Mouse (Mus musculus) heart, adult 2 months (tissue): ENCODE measurements around the gene Tas1r1. TPM values are rescaled to one million over a fixed set of nuclear protein-coding genes. Genes with fewer than 3 reads are reported as not detected.

Experiments used
- DNase-seq, 2 experiments: peaks; one replicate each; pipeline ENCODE4 v3.0.0; 2021
- H3K27ac ChIP-seq: fragments of 200-600 bp; 2 replicates; pipeline ENCODE4 v1.8.1; 2022
- H3K27me3 ChIP-seq: fragments of 200-500 bp; 2 replicates; pipeline ENCODE4 v1.6.1; 2012; ENCODE audit warnings: mild to moderate bottlenecking, low read length, inconsistent platforms, mixed read lengths; ENCODE audit not compliant: control insufficient read depth, insufficient read depth
- H3K36me3 ChIP-seq: fragments of 200-500 bp; 2 replicates; pipeline ENCODE4 v1.6.1; 2012; ENCODE audit warnings: low read length, inconsistent platforms; ENCODE audit not compliant: control insufficient read depth, insufficient read depth
- H3K4me1 ChIP-seq: fragments of 200-500 bp; 2 replicates; pipeline ENCODE4 v1.6.1; 2011; ENCODE audit warnings: low read length; ENCODE audit not compliant: control insufficient read depth, insufficient read depth
- H3K4me3 ChIP-seq: fragments of 200-600 bp; 2 replicates; pipeline ENCODE4 v1.8.1; 2022
- H3K79me2 ChIP-seq: fragments of 200-500 bp; replicated peaks from 2 replicates; pipeline ENCODE4 v1.6.1; 2012; ENCODE audit warnings: mild to moderate bottlenecking, inconsistent platforms, low read length, moderate library complexity, mixed read lengths; ENCODE audit not compliant: control insufficient read depth, insufficient read depth
- H3K9ac ChIP-seq: fragments of 200-500 bp; 2 replicates; pipeline ENCODE4 v1.6.1; 2012; ENCODE audit warnings: low read depth, mild to moderate bottlenecking, control low read depth, inconsistent platforms, low read length, mixed read lengths
- CTCF ChIP-seq: fragments of 200-600 bp; IDR thresholded peaks from 2 replicates; pipeline ENCODE4 v1.8.1; 2022; ENCODE audit warnings: antibody characterized with exemption, mild to moderate bottlenecking, moderate library complexity
- EP300 ChIP-seq: fragments of 200-500 bp; IDR thresholded peaks from 2 replicates; pipeline ENCODE4 v1.6.1; 2011; ENCODE audit warnings: low read depth, low read length, control low read depth; ENCODE audit not compliant: insufficient read depth
- POLR2A ChIP-seq: fragments of 200-500 bp; IDR thresholded peaks from 2 replicates; pipeline ENCODE4 v1.6.1; 2011; ENCODE audit warnings: mild to moderate bottlenecking, low read depth, low read length, control low read depth; ENCODE audit not compliant: insufficient read depth
- WGBS: fragments of 180-500 bp; shearing (Covaris S2); methylation state at CpG from one replicate; pipeline ENCODE4 v1.1.7; 2018; 5-methylcytosine and 5-hydroxymethylcytosine counted together
- intact Hi-C: fragments of 180-260 bp; cut with DNase I; formaldehyde crosslinking; loops from one replicate; pipeline ENCODE4 v1.15.1; 2025
- polyA plus RNA-seq: library from polyadenylated mRNA; depleted of rRNA; stranded (reverse); fragments of >200 nt; gene quantifications from 2 replicates; pipeline ENCODE4 v1.2.3, GENCODE M21; 2012
- total RNA-seq, 2 experiments: library from RNA; stranded (reverse); gene quantifications; 2 replicates each; pipeline ENCODE4 v1.2.3; 2021

Gene Tas1r1
- total and polyA plus RNA-seq, 3 experiments = 0.08 to 0.11 (median 0.08) TPM

GRCm38 (mm10) chr4:152011171-152011760 is 27.1 kb downstream of the Tas1r1 start:
- no peak for TF ChIP-seq EP300
- TF ChIP-seq POLR2A = no peak
- TF ChIP-seq CTCF = no peak
- Histone ChIP-seq H3K9ac (peak overlapping the region; percentile 90), H3K4me1 (peaks cover 17% of the 10 kb centered on the region), H3K4me3 (peak overlapping the region; percentile 88), H3K27ac (peak overlapping the region; percentile 98), H3K79me2 (peaks cover 3% of the 10 kb centered on the region; the same call in 1 of the 2 replicates), H3K27me3 (no peaks in the 10 kb centered on the region), H3K36me3 (peaks cover 4% of the 10 kb centered on the region)
- intact Hi-C loops = no loop called here
- DNase-seq = peak in 1 of 2 experiments; percentile 13
- WGBS = 50% methylated on average over 8 of the region's 8 CpGs

GRCm38 (mm10) chr4:152010707-152011134 is 27.6 kb downstream of the Tas1r1 start:
- Histone ChIP-seq H3K27me3 (no peaks in the 10 kb centered on the region), H3K9ac (peak overlapping the region; percentile 90), H3K36me3 (peaks cover 4% of the 10 kb centered on the region), H3K79me2 (peaks cover 3% of the 10 kb centered on the region; the same call in 1 of the 2 replicates), H3K4me3 (peak overlapping the region; percentile 88), H3K27ac (peak overlapping the region; percentile 98), H3K4me1 (peaks cover 17% of the 10 kb centered on the region)
- TF ChIP-seq POLR2A (0 out of 2 replicates have a peak, but pooled peaks have one; percentile 23), EP300 (no peak; the same call in 1 of the 2 replicates)
- 12% methylated on average over 13 of the region's 13 CpGs for WGBS
- DNase-seq = peak in 1 of 2 experiments; percentile 48
- intact Hi-C loops = loop anchor here (1.0 kb wide), 1 partner anchor 16 kb away; no protein-coding TSS in a partner anchor

- TF ChIP-seq EP300 (no peak; the same call in 1 of the 2 replicates), CTCF (no peak), POLR2A (peak; percentile 32; the same call in 1 of the 2 replicates)
- intact Hi-C loops = loop anchor here (1.0 kb wide), 1 partner anchor 16 kb away; no protein-coding TSS in a partner anchor
- H3K9ac ChIP-seq = peak overlapping the region; percentile 90
- peak overlapping the region; percentile 88 for H3K4me3 ChIP-seq
- H3K36me3 ChIP-seq = peaks cover 4% of the 10 kb centered on the region
- H3K4me1 ChIP-seq = peaks cover 17% of the 10 kb centered on the region
- peak; percentile 62 to 71 for DNase-seq
- H3K27me3 ChIP-seq = no peaks in the 10 kb centered on the region
- WGBS = 2% methylated on average over 10 of the region's 10 CpGs
- peak overlapping the region; percentile 98 for H3K27ac ChIP-seq
- peaks cover 3% of the 10 kb centered on the region; the same call in 1 of the 2 replicates for H3K79me2 ChIP-seq
These were observed 28.2 kb downstream of the Tas1r1 start for GRCm38 (mm10) chr4:152010091-152010706.

- Histone ChIP-seq H3K79me2 (peaks cover 3% of the 10 kb centered on the region; the same call in 1 of the 2 replicates), H3K27me3 (no peaks in the 10 kb centered on the region), H3K27ac (peak overlapping the region; percentile 98), H3K4me1 (peaks cover 17% of the 10 kb centered on the region), H3K36me3 (peaks cover 4% of the 10 kb centered on the region), H3K9ac (peak overlapping the region; percentile 90), H3K4me3 (peak overlapping the region; percentile 88)
- intact Hi-C loops = loop anchor here (1.0 kb wide), 1 partner anchor 17 kb away; no protein-coding TSS in a partner anchor
- DNase-seq = no peak
- WGBS = under 1% methylated on average over 115 of the region's 115 CpGs
- TF ChIP-seq EP300 (no peak), POLR2A (no peak), CTCF (no peak)
These were observed 29.0 kb downstream of the Tas1r1 start for GRCm38 (mm10) chr4:152009076-152010051.

GRCm38 (mm10) chr4:152008622-152009075 is 29.7 kb downstream of the Tas1r1 start, which contains the start of gene Klhl21:
TSS of gene Klhl21 (plus strand) at chr4:152008803.
- peak within 1 kb of the TSS; percentile 90 for H3K9ac ChIP-seq
- intact Hi-C loops = no loop called here
- TF ChIP-seq CTCF = no peak
- TF ChIP-seq POLR2A = peak; percentile 96
- 0 out of 2 replicates have a peak, but pooled peaks have one; percentile 50 for TF ChIP-seq EP300
- peak; percentile 97 for DNase-seq
- H3K4me1 ChIP-seq = peaks cover 17% of the 10 kb centered on the region
- H3K27me3 ChIP-seq = no peaks in the 10 kb centered on the region
- peak within 1 kb of the TSS; percentile 98 for H3K27ac ChIP-seq
- under 1% methylated on average over 45 of the region's 45 CpGs for WGBS
- H3K79me2 ChIP-seq = peaks cover 3% of the 10 kb centered on the region; the same call in 1 of the 2 replicates
- peak within 1 kb of the TSS; percentile 88 for H3K4me3 ChIP-seq
- peaks cover 4% of the 10 kb centered on the region for H3K36me3 ChIP-seq
